Mouse (Mus musculus) inflammation-experienced regulatory T-cells (primary cell): ENCODE results near the gene Olfr1432. TPM values are rescaled to one million over a fixed set of nuclear protein-coding genes. Genes with fewer than 3 reads are reported as not detected.

ENCODE experiments used
- polyA plus RNA-seq, 2 experiments: library from polyadenylated mRNA; unstranded; fragments of 100-300 nt; shearing (Covaris generic); gene quantifications; one replicate each; pipeline ENCODE4 v1.2.1; 2017

The Olfr1432 gene
- not detected for polyA plus RNA-seq

GRCm38 (mm10) chr19:12232496-12232895, at the start of gene Olfr1432:
Olfr1432 (minus strand) TSS chr19:12232596.

GRCm38 (mm10) chr19:12279554-12279953, 47.2 kb upstream of the Olfr1432 start, which contains the start of gene Olfr1434:
Olfr1434 (plus strand) TSS chr19:12279854.

GRCm38 (mm10) chr19:12260732-12261131, 28.3 kb upstream of the Olfr1432 start, which contains the start of gene Olfr235:
Olfr235 (plus strand) TSS chr19:12261032.

DNA sequence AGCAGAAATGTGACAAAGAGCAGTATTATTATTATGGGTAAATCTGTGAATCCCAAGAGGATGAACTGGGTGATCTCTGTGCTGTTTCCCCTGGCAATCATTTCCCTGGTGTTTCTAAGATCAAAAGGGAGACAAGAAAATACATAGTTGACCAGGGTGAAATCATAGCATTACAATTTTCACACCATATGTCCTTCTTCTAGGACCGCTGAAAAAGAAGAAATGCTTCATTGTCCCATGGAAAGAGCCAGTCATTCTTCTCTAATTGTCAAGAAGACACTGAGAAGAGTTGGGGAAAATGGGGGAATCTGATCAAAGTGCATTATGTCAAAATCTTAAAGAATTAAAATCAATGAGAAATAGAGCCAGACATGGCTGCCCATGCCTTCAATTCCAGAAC, 9.2 kb upstream of the Olfr1432 start, which contains the start of gene Olfr262:
TSS of gene Olfr262 (minus strand) at position 101 of the 400 bp plus-strand sequence.

GRCm38 (mm10) chr19:12200334-12200733, 32.1 kb downstream of the Olfr1432 start, which contains the start of gene Olfr1431:
Olfr1431 (plus strand) TSS chr19:12200634.

Other genes with a start within 250 kb of the Olfr1432 start
- gene Olfr1423, start 191.3 kb downstream of the Olfr1432 start, polyA plus RNA-seq = under 1 TPM in 1 of 2 experiments, not detected in 1; 0.16 TPM
- under 1 TPM in 1 of 2 experiments, not detected in 1; 0.66 TPM for gene Olfr1424, start 169.9 kb downstream of the Olfr1432 start, polyA plus RNA-seq
- under 1 TPM in 1 of 2 experiments, not detected in 1; 0.12 TPM for gene Olfr1425, start 154.9 kb downstream of the Olfr1432 start, polyA plus RNA-seq
- under 1 TPM in 1 of 2 experiments, not detected in 1; 0.07 TPM for gene Olfr1426, start 140.6 kb downstream of the Olfr1432 start, polyA plus RNA-seq
- gene Olfr1427, start 129.3 kb downstream of the Olfr1432 start, polyA plus RNA-seq = not detected
- not detected for gene Olfr1428, start 116.7 kb downstream of the Olfr1432 start, polyA plus RNA-seq
- gene Olfr76, start 109.4 kb downstream of the Olfr1432 start, polyA plus RNA-seq = not detected
- gene Olfr1555-ps1, start 62.5 kb downstream of the Olfr1432 start, polyA plus RNA-seq = under 1 TPM; 0.13 to 0.48 TPM
- gene Olfr1431, start 32.0 kb downstream of the Olfr1432 start, polyA plus RNA-seq = under 1 TPM; 0.12 TPM
- under 1 TPM; 0.17 to 0.71 TPM for gene Olfr262, start 9.1 kb upstream of the Olfr1432 start, polyA plus RNA-seq
- gene Olfr235, start 28.4 kb upstream of the Olfr1432 start, polyA plus RNA-seq = under 1 TPM in 1 of 2 experiments, not detected in 1; 0.60 TPM
- not detected for gene Olfr1434, start 47.3 kb upstream of the Olfr1432 start, polyA plus RNA-seq
- not detected for gene Olfr1436, start 66.5 kb upstream of the Olfr1432 start, polyA plus RNA-seq
- gene Olfr1437, start 92.5 kb upstream of the Olfr1432 start, polyA plus RNA-seq = under 1 TPM in 1 of 2 experiments, not detected in 1; 0.11 TPM
- under 1 TPM; 0.08 to 0.71 TPM for gene Olfr1438-ps1, start 103.3 kb upstream of the Olfr1432 start, polyA plus RNA-seq
- gene Olfr1440, start 154.7 kb upstream of the Olfr1432 start, polyA plus RNA-seq = under 1 TPM in 1 of 2 experiments, not detected in 1; 0.23 TPM
- not detected for gene Olfr1441, start 184.8 kb upstream of the Olfr1432 start, polyA plus RNA-seq
- under 1 TPM; 0.11 to 0.21 TPM for gene Pfpl, start 195.3 kb upstream of the Olfr1432 start, polyA plus RNA-seq
- 1 to 10 TPM in 1 of 2 experiments, under 1 TPM in 1; 0.04 to 1.4 TPM for gene Mpeg1, start 228.2 kb upstream of the Olfr1432 start, polyA plus RNA-seq